Comparison of ENCODE assay signal across 29 mouse cellular contexts in the genomic region with DNA sequence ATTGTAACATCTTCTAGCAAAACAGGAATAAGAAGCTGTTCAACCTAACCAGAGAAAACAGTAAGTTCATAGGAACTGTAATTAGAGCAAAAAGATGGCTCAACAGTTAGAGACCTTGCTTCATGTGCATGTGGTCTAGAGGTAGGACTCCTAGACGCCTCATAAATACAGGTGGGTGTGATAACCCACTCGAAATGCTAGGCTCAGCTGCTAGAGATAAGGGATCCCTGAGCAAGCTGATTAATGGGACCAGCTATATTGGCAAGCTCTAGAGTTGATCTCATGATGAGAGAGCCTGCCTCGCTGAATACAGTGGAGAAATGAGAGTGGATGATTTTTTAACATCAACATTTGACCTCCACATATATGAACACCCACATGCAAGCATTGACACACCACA.
DNase-seq lines count a peak whose midpoint lies in the region; ATAC-seq and TF ChIP-seq lines count a peak whose summit lies in the region.
"Had no signal": no experiment of that assay in that cellular context is flagged by ENCODE, and none has a peak within 500 bp of the region (broad histone marks: within the 10 kb centered on the region; RNA-seq: fewer than 3 reads in every experiment).

No protein-coding gene starts in this region.

- H3K4me2 ChIP-seq in liver, embryonic 11.5 days: no peak overlapping the region
- no peak overlapping the region for H3K4me2 ChIP-seq in liver, embryonic 13.5 days
- no peak overlapping the region for H3K4me2 ChIP-seq in liver, embryonic 16.5 days (ENCODE audit: low read depth, low read length)
- H3K4me2 ChIP-seq in stomach, postnatal 0 days (replicated peaks; ENCODE audit: low read depth): no peak overlapping the region
- H3K4me2 ChIP-seq: embryonic facial prominence, embryonic 12.5 days; embryonic facial prominence, embryonic 15.5 days; heart, embryonic 12.5 days; heart, embryonic 15.5 days; hindbrain, embryonic 13.5 days had no signal

- 49% methylated on average over 3 of the region's 3 CpGs for WGBS in liver, embryonic 11.5 days
- 21% methylated on average over 3 of the region's 3 CpGs for WGBS in liver, embryonic 13.5 days (ENCODE audit: insufficient replicate concordance)
- WGBS in liver, embryonic 16.5 days (ENCODE audit: insufficient replicate concordance): 37% methylated on average over 3 of the region's 3 CpGs
- 80% methylated on average over 3 of the region's 3 CpGs for WGBS in stomach, postnatal 0 days

- H3K27ac ChIP-seq in liver, embryonic 11.5 days (ENCODE audit: low read depth, low read length): no peak overlapping the region
- no peak overlapping the region for H3K27ac ChIP-seq in liver, embryonic 13.5 days
- no peak overlapping the region for H3K27ac ChIP-seq in liver, embryonic 16.5 days (ENCODE audit: low read length)
- H3K27ac ChIP-seq in stomach, postnatal 0 days (replicated peaks): no peak overlapping the region
- H3K27ac ChIP-seq: embryonic facial prominence, embryonic 12.5 days; embryonic facial prominence, embryonic 15.5 days; gastrocnemius, adult 2 months; heart, embryonic 15.5 days; hindbrain, embryonic 10.5 days; hindbrain, embryonic 13.5 days had no signal

- ATAC-seq in liver, embryonic 11.5 days (replicated peaks; ENCODE audit: low FRiP score): peak; percentile 79
- peak; percentile 74 for ATAC-seq in liver, embryonic 13.5 days (ENCODE audit: low read depth)
- peak; percentile 55 for ATAC-seq in liver, embryonic 16.5 days (ENCODE audit: low read depth)
- ATAC-seq in stomach, postnatal 0 days (ENCODE audit: low FRiP score, low TSS enrichment): no peak
- ATAC-seq: forebrain, embryonic 14.5 days; forebrain, postnatal 0 days had no signal

- TF ChIP-seq EP300 in stomach, postnatal 0 days (optimal IDR thresholded peaks at IDR 0.05): no peak

- no peak overlapping the region for H3K4me3 ChIP-seq in liver, embryonic 11.5 days (ENCODE audit: low read depth, low read length)
- no peak overlapping the region for H3K4me3 ChIP-seq in liver, embryonic 13.5 days (replicated peaks)
- no peak overlapping the region for H3K4me3 ChIP-seq in liver, embryonic 16.5 days (ENCODE audit: low read depth, low read length)
- no peak overlapping the region for H3K4me3 ChIP-seq in stomach, postnatal 0 days (ENCODE audit: low read depth, low read length)
- H3K4me3 ChIP-seq: embryonic facial prominence, embryonic 12.5 days; embryonic facial prominence, embryonic 15.5 days; gastrocnemius, adult 2 months; heart, embryonic 12.5 days; heart, embryonic 15.5 days; hindbrain, embryonic 10.5 days; hindbrain, embryonic 13.5 days had no signal

- H3K9me3 ChIP-seq in liver, embryonic 11.5 days (ENCODE audit: control insufficient read depth, low read length): no peaks in the 10 kb centered on the region
- H3K9me3 ChIP-seq in liver, embryonic 13.5 days (replicated peaks): no peaks in the 10 kb centered on the region
- no peaks in the 10 kb centered on the region for H3K9me3 ChIP-seq in liver, embryonic 16.5 days (replicated peaks; ENCODE audit: control insufficient read depth, low read length)
- no peaks in the 10 kb centered on the region for H3K9me3 ChIP-seq in stomach, postnatal 0 days (ENCODE audit: control insufficient read depth, low read length)
- H3K9me3 ChIP-seq: embryonic facial prominence, embryonic 12.5 days; embryonic facial prominence, embryonic 15.5 days; G1E; heart, embryonic 12.5 days; heart, embryonic 15.5 days; hindbrain, embryonic 10.5 days; hindbrain, embryonic 13.5 days had no signal

- H3K27me3 ChIP-seq in liver, embryonic 11.5 days (replicated peaks; ENCODE audit: control insufficient read depth, insufficient read depth, low read length): no peaks in the 10 kb centered on the region
- no peaks in the 10 kb centered on the region for H3K27me3 ChIP-seq in liver, embryonic 13.5 days
- no peaks in the 10 kb centered on the region for H3K27me3 ChIP-seq in liver, embryonic 16.5 days (ENCODE audit: control insufficient read depth, insufficient read depth, low read depth, low read length)
- H3K27me3 ChIP-seq in stomach, postnatal 0 days (ENCODE audit: control insufficient read depth, insufficient read depth, low read length): no peaks in the 10 kb centered on the region
- H3K27me3 ChIP-seq: CH12.LX; embryonic facial prominence, embryonic 12.5 days; embryonic facial prominence, embryonic 15.5 days; heart, embryonic 12.5 days; heart, embryonic 15.5 days; hindbrain, embryonic 13.5 days had no signal

- H3K9ac ChIP-seq in liver, embryonic 11.5 days (ENCODE audit: low read depth, low read length): no peak overlapping the region
- no peak overlapping the region for H3K9ac ChIP-seq in liver, embryonic 13.5 days
- H3K9ac ChIP-seq in liver, embryonic 16.5 days (ENCODE audit: low read depth, low read length): no peak overlapping the region
- H3K9ac ChIP-seq in stomach, postnatal 0 days (ENCODE audit: low read length): no peak overlapping the region
- H3K9ac ChIP-seq: embryonic facial prominence, embryonic 12.5 days; embryonic facial prominence, embryonic 15.5 days; forebrain, postnatal 0 days; heart, embryonic 12.5 days; heart, embryonic 15.5 days; hindbrain, embryonic 13.5 days had no signal

- TF ChIP-seq CTCF in stomach, postnatal 0 days (IDR thresholded peaks at IDR 0.05; ENCODE audit: low read depth): no peak

- H3K36me3 ChIP-seq in liver, embryonic 11.5 days (ENCODE audit: control insufficient read depth, insufficient read depth, low read length): 0 out of 2 replicates have a peak, but pooled peaks cover 4% of the 10 kb centered on the region
- peaks cover 13% of the 10 kb centered on the region for H3K36me3 ChIP-seq in liver, embryonic 13.5 days
- H3K36me3 ChIP-seq in liver, embryonic 16.5 days (ENCODE audit: control insufficient read depth, insufficient read depth): peaks cover 6% of the 10 kb centered on the region; the same call in 1 of the 2 replicates
- H3K36me3 ChIP-seq in stomach, postnatal 0 days (ENCODE audit: control insufficient read depth, insufficient read depth, low read length): no peaks in the 10 kb centered on the region; the same call in 1 of the 2 replicates

- H3K4me1 ChIP-seq in liver, embryonic 11.5 days (replicated peaks; ENCODE audit: control insufficient read depth, insufficient read depth, low read length): no peaks in the 10 kb centered on the region
- H3K4me1 ChIP-seq in liver, embryonic 13.5 days (replicated peaks): peaks cover 4% of the 10 kb centered on the region; the same call in 1 of the 2 replicates
- no peaks in the 10 kb centered on the region for H3K4me1 ChIP-seq in liver, embryonic 16.5 days (ENCODE audit: control insufficient read depth, low read depth, low read length)
- H3K4me1 ChIP-seq in stomach, postnatal 0 days (replicated peaks; ENCODE audit: control insufficient read depth, insufficient read depth): no peaks in the 10 kb centered on the region
- H3K4me1 ChIP-seq: embryonic facial prominence, embryonic 15.5 days; heart, embryonic 12.5 days; heart, embryonic 15.5 days; hindbrain, embryonic 10.5 days; hindbrain, embryonic 13.5 days had no signal

- DNase-seq in liver, embryonic 11.5 days (ENCODE audit: low spot score): no peak
- DNase-seq in liver: no peak
- no peak for DNase-seq in liver, embryonic 13.5 days
- no peak for DNase-seq in testis, postnatal 10 days (ENCODE audit: low spot score)
- no peak for DNase-seq in stomach, postnatal 0 days (ENCODE audit: low spot score)
- no peak for DNase-seq in kidney, postnatal 36 days
- DNase-seq: adrenal gland, adult 2 months; adrenal gland, postnatal 14 days; B cell, adult 2 months; cerebellum, adult 11 months; cerebellum, adult 2 months; cerebellum, adult 9-11 months; cerebellum, postnatal 25 days; forebrain, postnatal 0 days; gastrocnemius, adult 2 months; gastrocnemius, postnatal 14 days; heart, adult 18-20 months; heart, postnatal 10 days; heart, postnatal 36 days had no signal
